Comparison of ENCODE assay signal across 8 mouse cellular contexts in genomic region chr9:21166516-21166915, GRCm38 (mm10). TPM values are rescaled to one million over a fixed set of nuclear protein-coding genes. Genes with fewer than 3 reads are reported as not detected.
DNase-seq lines count a peak whose midpoint lies in the region; ATAC-seq and TF ChIP-seq lines count a peak whose summit lies in the region.

No protein-coding gene starts in this region.

- H3K4me2 ChIP-seq in liver, embryonic 14.5 days (ENCODE audit: low read depth), result peak overlapping the region; percentile 60

- ATAC-seq in liver, embryonic 14.5 days (ENCODE audit: insufficient read depth), result no peak

- peaks cover 35% of the 10 kb centered on the region for H3K4me1 ChIP-seq in spleen, adult 2 months (ENCODE audit: control insufficient read depth, insufficient read depth, insufficient read length)
- H3K4me1 ChIP-seq in liver, embryonic 14.5 days (replicated peaks; ENCODE audit: control insufficient read depth in 2 of 2, insufficient read depth in 2 of 2, low read length in 1 of 2), result peaks cover 13 to 29% of the 10 kb centered on the region in 2 experiments; a peak in 3 of 4 replicates
- H3K4me1 ChIP-seq in thymus, adult 2 months (replicated peaks; ENCODE audit: control insufficient read depth, insufficient read depth, low read length), result peaks cover 51% of the 10 kb centered on the region

- intact Hi-C loops in heart, postnatal 14 days (cut with DNase I), result no loop called here

- H3K9me3 ChIP-seq in liver, embryonic 14.5 days (ENCODE audit: control insufficient read depth, low read length), result no peaks in the 10 kb centered on the region

- DNase-seq in heart, adult 11 months, result peak; percentile 95
- DNase-seq in heart, postnatal 14 days, result no peak
- DNase-seq in spleen, adult 2 months (ENCODE audit: low read depth in 1 of 2, low spot score in 2 of 2), result no peak
- DNase-seq in spleen, postnatal 10 days (ENCODE audit: low spot score in 2 of 2), result no peak
- no peak for DNase-seq in liver, embryonic 14.5 days (ENCODE audit: low read depth in 3 of 3, low spot score in 3 of 3)
- DNase-seq in thymus, adult 2 months, result no peak
- DNase-seq in adrenal gland, postnatal 36 days, result no peak
- no peak for DNase-seq in frontal cortex, postnatal 36 days (ENCODE audit: low spot score in 2 of 2)

- H3K27me3 ChIP-seq in spleen, adult 2 months (ENCODE audit: control insufficient read depth, insufficient read depth, low read length), result peaks cover 12% of the 10 kb centered on the region
- peaks cover 44% of the 10 kb centered on the region for H3K27me3 ChIP-seq in liver, embryonic 14.5 days (ENCODE audit: control insufficient read depth, insufficient read depth, low read length)
- H3K27me3 ChIP-seq in thymus, adult 2 months (ENCODE audit: control insufficient read depth, insufficient read depth, low read length), result peaks cover 4% of the 10 kb centered on the region; the same call in 1 of the 2 replicates

- WGBS in spleen, adult 2 months, result 56% methylated on average over 3 of the region's 3 CpGs
- WGBS in liver, embryonic 14.5 days (ENCODE audit: insufficient replicate concordance), result 24% methylated on average over 3 of the region's 3 CpGs
- 52% methylated on average over 3 of the region's 3 CpGs for WGBS in thymus, adult 2 months

- no peak for TF ChIP-seq POLR2A in spleen, adult 2 months (IDR thresholded peaks at IDR 0.05; ENCODE audit: low read depth, low read length)
- TF ChIP-seq POLR2A in thymus, adult 2 months (IDR thresholded peaks at IDR 0.05; ENCODE audit: control insufficient read depth, extremely low read depth, insufficient read depth, low read length, poor library complexity), result no peak

- TF ChIP-seq EP300 in liver, embryonic 14.5 days (IDR thresholded peaks at IDR 0.05; ENCODE audit: low read depth), result no peak

- no peak for TF ChIP-seq CTCF in spleen, adult 2 months (IDR thresholded peaks at IDR 0.05; ENCODE audit: extremely low read depth, insufficient read depth, insufficient read length, insufficient replicate concordance)
- TF ChIP-seq CTCF in liver, embryonic 14.5 days (IDR thresholded peaks at IDR 0.05; ENCODE audit: low read depth), result no peak
- TF ChIP-seq CTCF in thymus, adult 2 months (IDR thresholded peaks at IDR 0.05; ENCODE audit: borderline replicate concordance, control insufficient read depth, extremely low read depth, insufficient read depth, low read length, poor library complexity), result no peak

- H3K4me3 ChIP-seq in spleen, adult 2 months (ENCODE audit: extremely low read depth, insufficient read depth, insufficient read length), result peak overlapping the region; percentile 38; the same call in 1 of the 2 replicates
- no peak overlapping the region; a peak in 1 of 4 replicates for H3K4me3 ChIP-seq in liver, embryonic 14.5 days (ENCODE audit: insufficient read depth in 1 of 2, low read depth in 2 of 2, low read length in 2 of 2)
- no peak overlapping the region for H3K4me3 ChIP-seq in thymus, adult 2 months (ENCODE audit: control insufficient read depth, insufficient read depth, low read length)

- H3K9ac ChIP-seq in liver, embryonic 14.5 days (replicated peaks), result no peak overlapping the region

- H3K36me3 ChIP-seq in spleen, adult 2 months (ENCODE audit: control insufficient read depth, insufficient read depth, low read length), result no peaks in the 10 kb centered on the region
- no peaks in the 10 kb centered on the region for H3K36me3 ChIP-seq in liver, embryonic 14.5 days (replicated peaks; ENCODE audit: control insufficient read depth, insufficient read depth, low read depth)
- H3K36me3 ChIP-seq in thymus, adult 2 months (ENCODE audit: control insufficient read depth, insufficient read depth, low read length), result no peaks in the 10 kb centered on the region

- no peak overlapping the region for H3K27ac ChIP-seq in spleen, adult 2 months (ENCODE audit: insufficient read depth, low read length)
- H3K27ac ChIP-seq in liver, embryonic 14.5 days, result no peak overlapping the region
- no peak overlapping the region for H3K27ac ChIP-seq in thymus, adult 2 months (ENCODE audit: control insufficient read depth, insufficient read depth, low read length)

RNA-seq across cellular contexts. Expression of gene Pde4a, which starts 1.0 kb away (rescaled TPM):
- 10 to 100 TPM; 36.7 to 37.5 TPM for total RNA-seq in heart, postnatal 14 days (2021)
- 12.4 and 13.1 TPM in 2 replicates for polyA plus RNA-seq in spleen, adult 2 months (2012; rRNA removed)
- polyA plus RNA-seq in liver, embryonic 14.5 days (2012; rRNA removed), result 1.3 and 1.4 TPM in 2 replicates
- 1.1 and 1.4 TPM in 2 replicates for polyA plus RNA-seq in liver, embryonic 14.5 days (2014; fragmentation: Nextera tagmentation; extraction: Ambion mirVana)
- polyA plus RNA-seq in thymus, adult 2 months (2012; rRNA removed), result 6.1 and 6.8 TPM in 2 replicates
- total RNA-seq in adrenal gland, postnatal 36 days (2021), result 10 to 100 TPM in 1 of 2 experiments, 1 to 10 TPM in 1; 8.6 to 10.6 TPM

RNA-seq across cellular contexts. Expression of gene Cdc37, which starts 16.7 kb away (rescaled TPM):
- 100 to 1,000 TPM; 151 to 157 TPM for total RNA-seq in heart, postnatal 14 days (2021)
- polyA plus RNA-seq in spleen, adult 2 months (2012; rRNA removed), result 39.5 and 44.7 TPM in 2 replicates
- 36.8 and 123 TPM in 2 replicates for polyA plus RNA-seq in liver, embryonic 14.5 days (2012; rRNA removed)
- polyA plus RNA-seq in liver, embryonic 14.5 days (2014; fragmentation: Nextera tagmentation; extraction: Ambion mirVana), result 118 and 129 TPM in 2 replicates
- polyA plus RNA-seq in thymus, adult 2 months (2012; rRNA removed), result 91.1 and 92.5 TPM in 2 replicates
- total RNA-seq in adrenal gland, postnatal 36 days (2021), result 100 to 1,000 TPM; 180 to 201 TPM

RNA-seq across cellular contexts. Expression of gene Tyk2, which starts 35.5 kb away (rescaled TPM):
- 1 to 10 TPM; 9.2 TPM for total RNA-seq in heart, postnatal 14 days (2021)
- polyA plus RNA-seq in spleen, adult 2 months (2012; rRNA removed), result 46.1 and 52.2 TPM in 2 replicates
- 5.7 and 6.2 TPM in 2 replicates for polyA plus RNA-seq in liver, embryonic 14.5 days (2012; rRNA removed)
- polyA plus RNA-seq in liver, embryonic 14.5 days (2014; fragmentation: Nextera tagmentation; extraction: Ambion mirVana), result 4.0 and 5.1 TPM in 2 replicates
- polyA plus RNA-seq in thymus, adult 2 months (2012; rRNA removed), result 50.7 and 51.1 TPM in 2 replicates
- total RNA-seq in adrenal gland, postnatal 36 days (2021), result 10 to 100 TPM; 14.6 to 15.2 TPM
